Mouse (Mus musculus) c-Kit-negative CD71-positive TER-119-positive erythroid progenitor cells, embryonic 14.5 days (primary cell): ENCODE data around the gene Tecta.

Source experiments
- DNase-seq: peaks from one replicate; pipeline ENCODE4 v3.0.0-alpha.2; 2013; ENCODE audit warnings: low read depth, low spot score

The Tecta gene

DNA sequence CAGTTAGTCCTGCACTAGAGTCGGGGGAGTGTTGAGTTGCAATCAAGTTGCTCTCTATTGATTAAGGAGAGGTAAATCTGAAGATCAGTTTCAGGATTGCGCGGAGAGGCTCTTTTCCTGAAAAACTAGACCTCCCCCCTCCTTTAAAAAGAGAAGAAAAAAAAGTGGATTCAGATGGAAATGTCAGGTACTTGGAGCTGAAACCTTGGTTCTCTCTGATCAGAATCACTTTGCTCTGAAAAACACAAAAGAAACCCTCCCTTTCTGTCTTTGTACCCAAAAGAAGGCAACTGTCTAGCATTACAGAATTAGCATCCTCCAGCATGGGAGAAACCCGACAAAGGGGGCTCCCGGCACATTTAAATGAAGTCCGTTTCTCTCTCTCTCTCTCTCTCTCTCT is at the start of gene Tecta:
Tecta (minus strand) TSS at position 101 of the 400 bp plus-strand sequence.
- DNase-seq: no peak

DNA sequence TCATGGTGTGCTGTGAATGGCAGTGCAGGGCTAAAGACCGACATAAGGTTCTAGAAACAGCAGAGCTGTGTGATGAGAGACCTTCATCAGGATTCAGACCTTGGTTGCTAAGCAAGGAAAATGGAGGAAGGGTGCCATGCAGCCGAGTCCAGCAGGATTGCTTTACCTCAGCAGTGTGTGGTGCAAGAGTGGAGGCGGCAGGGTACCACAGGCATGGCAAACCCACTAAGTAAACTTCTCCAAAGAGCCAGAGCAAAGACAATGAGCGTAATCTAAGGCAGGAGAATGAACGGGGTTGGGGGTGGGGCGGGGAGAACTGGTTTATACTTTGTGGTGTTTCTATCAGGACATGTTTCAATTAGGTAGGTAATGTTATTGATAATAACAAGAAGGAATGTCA is 49.3 kb upstream of the Tecta start:
- no peak for DNase-seq

DNA sequence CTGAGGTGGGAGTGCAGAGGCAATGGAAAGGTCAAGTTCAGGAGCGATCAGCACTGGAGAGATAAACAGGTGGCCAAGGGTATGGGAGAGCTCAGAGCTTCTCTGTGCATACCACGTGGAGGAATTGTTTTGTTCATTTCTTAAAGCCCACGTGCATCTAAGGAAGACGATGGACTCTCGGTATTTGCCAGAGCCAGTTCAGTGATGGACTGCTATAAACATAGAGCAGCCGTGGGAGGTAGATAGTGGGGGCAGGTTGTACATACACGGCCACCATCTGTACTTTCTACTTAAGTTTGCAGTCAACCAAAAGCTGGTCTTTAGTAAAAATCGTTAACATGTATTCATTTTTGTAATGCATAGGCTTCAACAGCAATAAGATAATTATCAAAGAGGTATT is 42.4 kb upstream of the Tecta start:
- DNase-seq: no peak

DNA sequence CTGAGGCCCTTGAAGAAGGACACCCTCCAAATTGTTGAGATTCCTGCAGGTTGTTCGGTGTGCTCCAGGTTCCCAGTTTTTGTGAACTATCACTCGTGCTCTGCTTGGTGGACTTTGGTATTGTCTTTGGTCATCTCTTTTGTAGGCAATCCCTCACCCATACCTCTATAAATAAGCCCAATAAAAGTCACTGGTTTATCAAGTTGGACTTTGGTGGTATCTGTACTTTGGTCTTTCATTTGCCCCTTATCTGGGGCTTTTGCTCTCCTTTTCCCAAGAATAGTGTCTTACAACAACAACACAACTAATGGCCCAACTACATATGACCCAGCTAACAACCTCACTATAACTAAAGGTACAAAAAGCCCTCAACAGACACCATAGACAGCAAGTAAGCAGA is 41.5 kb upstream of the Tecta start:
- DNase-seq: no peak

DNA sequence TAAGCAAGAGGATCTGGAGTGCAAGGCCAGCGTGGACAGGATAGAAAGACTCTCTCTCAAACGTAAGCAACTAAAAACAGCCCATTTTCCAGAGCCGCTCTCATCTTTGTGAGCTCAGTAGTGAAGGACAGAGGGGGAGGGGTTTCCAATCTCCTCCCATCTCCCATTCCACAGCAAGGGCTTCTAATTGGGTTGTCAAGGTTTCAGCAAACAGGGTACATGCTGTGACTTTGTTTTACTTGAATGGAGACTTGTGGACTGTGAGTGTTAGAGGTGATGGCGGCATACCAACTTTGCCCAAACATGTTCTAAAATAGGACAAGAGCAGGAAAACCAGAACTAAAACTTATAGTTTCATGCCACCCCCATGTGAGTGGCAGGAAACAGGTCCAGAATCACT is 39.7 kb upstream of the Tecta start:
- no peak for DNase-seq

DNA sequence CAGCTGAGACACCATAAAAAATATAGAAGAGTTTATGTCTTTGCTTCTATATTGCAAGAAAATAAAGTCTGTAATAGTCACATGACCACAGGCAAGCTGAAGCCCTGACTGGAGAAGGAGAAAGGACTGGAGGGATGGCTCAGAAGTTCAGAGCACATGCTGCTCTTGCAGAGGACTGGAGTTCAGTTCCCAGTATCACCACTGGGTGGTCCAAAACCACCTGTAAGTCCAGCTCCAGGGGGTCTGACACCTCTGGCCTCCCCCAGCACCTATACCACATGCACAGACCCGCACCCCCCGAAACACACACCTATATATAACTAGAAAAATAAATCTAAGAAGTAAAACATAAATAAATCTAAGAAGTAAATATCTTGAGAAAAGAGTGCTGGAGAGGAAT is 32.4 kb upstream of the Tecta start:
- no peak for DNase-seq

DNA sequence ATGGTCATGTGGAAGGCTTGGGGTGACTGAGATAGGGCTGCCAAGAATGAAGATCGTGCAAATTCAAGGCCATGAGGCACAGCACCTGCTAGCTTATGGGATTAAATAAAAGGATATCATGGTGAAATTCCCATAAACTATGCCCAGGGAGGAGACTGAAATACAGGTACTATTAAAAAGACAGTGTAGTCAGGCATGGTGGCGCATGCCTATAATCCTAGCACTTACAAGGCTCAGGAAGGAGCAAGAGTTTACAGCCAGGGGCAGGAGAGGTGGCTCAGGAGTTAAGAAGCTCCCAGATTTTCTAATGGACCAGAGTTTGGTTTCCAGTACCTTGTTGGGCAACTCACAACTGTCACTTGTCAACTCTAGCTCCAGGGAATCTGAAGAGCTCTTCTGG is 31.9 kb upstream of the Tecta start:
- no peak for DNase-seq

DNA sequence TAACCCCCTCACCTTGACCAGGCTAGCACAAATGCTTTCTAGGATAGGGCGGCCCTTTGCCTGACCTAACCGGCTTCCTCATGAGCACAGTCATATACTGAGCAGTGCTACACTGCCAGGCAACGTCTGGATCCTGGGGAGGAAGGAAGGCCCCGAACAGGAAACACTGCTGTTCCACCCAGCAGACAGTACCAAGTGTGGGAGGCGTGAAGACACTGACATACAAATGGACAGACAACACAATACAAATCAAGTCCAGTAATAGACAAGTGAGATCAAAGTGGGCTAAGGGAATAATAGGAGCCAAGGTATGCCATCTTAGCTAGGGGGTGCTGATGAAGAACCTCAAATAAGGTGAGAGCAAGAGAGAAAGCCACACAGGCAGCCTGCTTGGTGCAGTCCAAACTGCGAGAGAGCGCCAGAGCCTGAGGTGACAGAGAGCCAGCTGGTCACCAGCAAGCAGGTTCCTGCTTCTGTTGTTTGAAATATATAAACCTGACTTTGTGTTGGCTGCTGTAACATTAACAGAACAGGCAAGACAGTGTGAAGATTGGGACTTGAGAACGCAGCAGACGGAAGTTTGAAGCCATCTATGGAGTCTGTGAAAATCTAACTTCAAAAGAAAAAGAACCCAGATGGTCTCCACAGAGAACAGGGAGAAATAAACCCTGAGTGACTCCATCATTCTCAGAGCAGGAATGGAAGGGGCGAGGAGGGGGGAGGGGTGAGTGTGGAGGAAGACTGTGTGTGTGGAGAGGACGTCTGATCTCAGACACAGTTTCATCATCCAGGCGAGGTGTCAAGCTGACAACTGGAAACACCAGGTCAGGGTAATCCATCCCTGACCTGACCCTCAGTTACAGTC is 28.6 kb upstream of the Tecta start:
- no peak for DNase-seq

DNA sequence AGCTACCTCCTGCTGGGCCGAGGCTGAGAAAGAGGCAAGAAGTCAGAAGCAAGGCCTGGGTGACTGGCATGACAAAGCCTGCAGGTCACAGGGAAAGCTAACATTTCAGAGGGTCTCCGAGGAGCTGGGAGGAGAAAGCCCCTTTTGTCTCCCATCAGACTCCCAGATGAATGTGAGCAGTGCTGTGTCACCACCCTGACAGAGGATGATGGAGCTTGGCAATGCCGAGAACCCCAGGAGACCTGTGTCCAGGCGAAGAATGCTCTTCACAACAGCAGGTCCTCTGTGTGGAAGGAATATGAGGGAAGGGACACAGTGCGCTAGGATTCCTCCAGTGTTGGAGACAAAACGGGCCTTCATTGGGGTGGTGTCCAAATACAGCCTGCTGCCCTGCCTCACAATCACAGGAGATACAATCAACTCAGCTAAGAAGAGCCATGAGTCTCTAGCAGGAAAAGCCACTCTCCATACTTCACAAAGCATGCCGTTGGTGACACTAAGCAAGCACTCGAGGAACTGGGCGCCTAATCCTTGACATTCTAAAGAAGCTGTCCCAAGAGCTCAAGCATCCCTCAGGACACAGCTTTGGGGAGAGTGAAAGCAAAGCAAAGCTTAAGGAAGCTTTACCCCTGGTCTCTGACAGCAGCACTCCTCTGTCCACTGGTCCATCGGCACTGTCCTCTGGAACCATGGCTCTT is 27.1 kb upstream of the Tecta start:
- no peak for DNase-seq

DNA sequence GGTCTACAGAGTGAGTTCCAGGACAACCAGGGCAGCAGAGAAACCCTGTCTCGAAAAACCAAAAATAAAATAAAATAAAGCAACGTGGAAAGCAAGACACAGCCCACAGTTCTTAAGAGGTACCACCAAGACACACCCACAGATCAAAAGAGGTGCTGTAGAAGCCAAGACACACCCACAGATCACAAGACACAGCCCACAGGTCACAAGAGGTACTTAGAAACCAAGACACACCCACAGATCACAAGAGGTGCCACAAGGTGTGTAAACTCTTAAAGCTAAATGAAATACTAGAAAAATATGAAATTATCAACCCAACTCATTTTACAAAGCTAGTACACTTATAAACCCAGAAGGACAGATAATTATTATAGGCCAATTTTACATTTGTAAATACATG is 23.9 kb upstream of the Tecta start:
- no peak for DNase-seq

DNA sequence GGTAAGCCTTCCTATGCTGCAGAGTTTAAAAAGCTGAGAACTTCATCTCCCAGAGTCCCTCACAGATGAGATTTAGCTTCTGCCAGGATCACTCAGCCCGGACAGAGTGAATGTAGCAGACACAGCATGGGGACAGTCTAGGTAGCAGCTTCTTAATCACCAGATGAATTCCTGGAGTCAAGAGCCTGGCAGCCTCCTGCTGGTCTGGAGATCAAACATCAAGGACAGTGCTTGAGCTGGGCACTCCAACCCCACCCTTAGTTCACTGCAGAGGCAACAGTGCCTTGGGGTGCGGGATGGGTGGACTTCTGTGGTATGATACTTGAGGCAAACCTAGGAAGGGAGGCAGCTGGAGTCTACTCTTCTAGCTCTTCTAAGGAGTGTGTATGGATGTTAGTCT is 20.0 kb upstream of the Tecta start:
- no peak for DNase-seq

DNA sequence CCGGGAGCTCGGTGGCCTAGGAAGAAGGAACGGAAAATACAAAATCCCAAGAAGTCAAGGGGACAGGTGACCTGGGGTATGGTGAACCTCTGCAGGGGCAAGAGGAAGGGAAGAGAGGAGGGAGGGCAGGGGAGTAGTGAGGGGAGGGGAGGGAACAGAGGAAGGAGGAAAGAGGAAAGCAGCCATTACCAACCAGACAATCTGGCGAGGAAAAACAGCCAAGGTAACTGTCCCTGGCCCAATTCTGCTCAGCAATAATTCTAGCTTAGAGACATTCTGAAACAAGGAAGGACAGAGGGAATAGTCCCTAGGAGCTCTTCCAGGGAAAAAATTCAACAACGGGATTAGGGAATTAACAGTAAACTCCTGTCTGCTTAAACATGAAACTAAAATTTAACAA is 19.1 kb upstream of the Tecta start:
- DNase-seq: no peak

DNA sequence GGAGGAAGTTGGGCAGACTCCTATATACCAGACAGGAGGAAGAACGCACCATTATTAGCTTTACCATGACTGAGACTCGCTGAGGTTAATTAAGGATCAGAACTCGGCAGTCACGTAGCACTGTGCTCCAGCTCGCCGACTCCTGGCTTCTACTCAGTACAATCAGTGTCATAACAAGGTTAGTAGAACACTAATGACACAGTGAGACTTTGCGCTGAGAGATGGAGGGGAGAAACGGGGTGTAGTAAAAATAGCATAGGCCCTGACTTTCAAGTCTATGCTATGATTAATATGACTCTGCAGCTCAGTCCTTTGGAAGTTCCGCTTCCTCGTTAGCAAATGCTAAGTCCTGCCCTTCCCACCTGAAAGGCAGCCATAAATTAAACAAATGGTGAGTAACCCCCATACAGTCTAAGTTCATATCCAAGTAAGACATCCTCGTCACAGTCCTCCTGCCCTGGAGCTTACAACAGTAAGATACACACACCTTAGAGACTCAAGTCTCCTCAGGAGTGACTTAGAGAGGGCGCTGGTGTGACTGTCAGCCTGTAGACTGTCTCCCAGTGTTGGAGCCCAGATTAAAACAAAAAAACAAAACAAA is 17.7 kb upstream of the Tecta start:
- no peak for DNase-seq

DNA sequence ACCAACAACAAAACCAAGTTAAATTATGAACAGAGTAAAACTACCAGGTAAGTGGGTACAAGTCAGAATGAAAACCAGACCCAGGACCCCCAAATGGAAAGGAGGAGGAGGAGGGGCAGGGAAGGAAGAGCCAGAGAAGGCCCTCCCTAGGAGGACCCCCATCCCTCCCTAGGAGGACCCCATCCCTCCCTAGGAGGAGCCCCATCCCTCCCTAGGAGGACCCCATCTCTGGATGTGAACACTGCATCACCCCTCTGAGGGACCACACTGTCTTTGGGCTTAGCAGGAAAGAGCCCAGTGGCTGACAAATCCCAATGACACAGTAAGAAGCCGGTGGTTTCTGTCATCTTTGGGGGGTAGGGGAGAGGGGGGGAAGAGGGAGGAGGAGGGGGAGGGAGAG is 15.5 kb upstream of the Tecta start:
- DNase-seq: no peak

DNA sequence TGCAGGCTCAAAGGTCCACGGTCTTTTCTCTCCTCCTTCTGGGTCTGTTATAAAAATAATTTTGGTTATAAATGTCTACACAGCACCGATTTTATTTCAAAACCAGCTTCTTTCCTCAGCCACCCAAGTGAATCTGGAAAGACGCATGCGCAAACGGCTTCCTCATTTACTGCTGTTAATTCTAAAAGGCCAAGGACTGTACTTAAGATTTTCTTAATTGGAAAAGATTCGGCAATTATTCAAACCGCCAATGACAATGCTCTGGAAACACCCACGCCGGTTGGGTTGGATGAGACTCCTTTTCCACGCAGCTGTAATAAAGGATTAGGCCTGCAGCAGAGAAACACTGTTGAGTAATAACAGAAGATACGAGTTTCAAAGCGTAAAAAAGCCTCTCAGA is 13.6 kb upstream of the Tecta start:
- DNase-seq: no peak

DNA sequence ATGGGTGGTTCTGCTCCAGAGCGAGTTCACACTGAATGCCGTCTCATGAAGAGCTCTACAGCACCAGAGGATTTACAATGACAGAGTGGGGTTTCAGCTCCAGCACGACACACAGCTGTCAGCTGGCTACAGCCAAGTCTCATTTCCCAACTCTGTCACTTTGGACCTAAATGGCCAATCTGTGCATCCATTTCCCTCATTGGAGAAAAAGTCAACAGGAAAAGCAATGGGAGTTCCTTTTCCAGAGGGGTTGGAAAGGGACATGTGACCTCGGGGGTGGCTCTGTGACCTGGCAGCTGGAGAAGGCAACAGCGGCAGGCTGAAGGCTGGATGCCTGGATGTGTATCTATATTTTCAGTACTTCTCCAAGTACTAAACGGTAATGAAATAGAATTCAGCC is 11.6 kb upstream of the Tecta start:
- DNase-seq: no peak

DNA sequence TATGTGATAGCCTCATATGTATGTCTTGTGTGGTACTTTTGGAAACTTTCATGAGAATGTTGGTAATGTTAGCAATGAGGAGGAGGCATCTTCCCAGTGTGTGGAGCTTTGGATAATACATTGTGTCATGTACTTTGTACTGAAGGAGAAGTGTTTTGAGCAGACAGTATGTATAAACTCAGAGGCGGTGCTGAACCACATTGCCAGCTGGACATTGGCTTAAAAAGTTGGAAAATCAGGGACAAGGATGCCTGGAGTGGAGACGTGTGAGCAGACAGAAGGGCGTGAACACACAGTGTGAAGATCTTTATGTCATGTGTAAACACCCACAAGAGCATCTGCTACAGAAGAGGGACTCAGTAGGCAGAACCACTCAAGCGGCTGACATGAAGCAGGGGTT is 6.0 kb upstream of the Tecta start:
- no peak for DNase-seq

DNA sequence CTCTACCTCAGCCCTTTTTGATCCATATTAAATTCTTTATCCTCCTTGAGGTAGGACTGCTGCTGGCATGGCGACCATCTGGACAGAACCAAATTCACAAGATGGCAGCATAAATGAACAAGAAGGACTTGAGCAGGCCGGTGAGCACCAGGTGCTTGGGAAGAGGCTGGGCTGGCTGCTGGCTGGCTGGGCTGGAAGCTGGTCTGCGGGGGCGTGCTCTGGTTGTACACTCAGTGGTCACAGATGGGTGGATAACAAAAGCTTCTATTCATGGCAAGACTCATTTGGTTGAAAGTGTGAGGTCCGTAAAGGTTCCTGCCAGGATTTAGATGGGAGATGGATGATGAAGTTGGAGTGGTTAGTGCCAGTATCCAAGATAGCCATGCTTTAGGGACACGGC is 1.8 kb upstream of the Tecta start:
- DNase-seq: no peak

DNA sequence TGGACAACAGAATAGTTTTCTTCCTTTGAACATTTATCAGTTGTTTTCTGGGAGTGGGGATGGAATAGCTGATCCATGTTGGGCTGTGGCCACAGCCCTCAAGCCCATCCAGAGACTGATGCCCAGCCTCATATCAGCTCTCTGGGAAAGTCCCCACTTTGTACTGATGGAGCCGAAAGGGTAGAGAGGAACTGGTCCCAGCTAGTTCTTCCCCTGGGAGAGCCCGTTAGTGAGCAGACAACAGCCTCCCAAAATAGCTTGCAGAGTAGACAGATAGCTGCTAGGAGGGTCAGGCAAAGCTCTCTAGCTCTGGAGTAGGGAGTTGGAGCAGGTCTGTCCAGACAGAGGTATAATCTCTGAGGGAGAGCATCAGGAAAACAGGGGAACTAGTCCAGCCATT is 3.6 kb downstream of the Tecta start:
- DNase-seq: no peak

DNA sequence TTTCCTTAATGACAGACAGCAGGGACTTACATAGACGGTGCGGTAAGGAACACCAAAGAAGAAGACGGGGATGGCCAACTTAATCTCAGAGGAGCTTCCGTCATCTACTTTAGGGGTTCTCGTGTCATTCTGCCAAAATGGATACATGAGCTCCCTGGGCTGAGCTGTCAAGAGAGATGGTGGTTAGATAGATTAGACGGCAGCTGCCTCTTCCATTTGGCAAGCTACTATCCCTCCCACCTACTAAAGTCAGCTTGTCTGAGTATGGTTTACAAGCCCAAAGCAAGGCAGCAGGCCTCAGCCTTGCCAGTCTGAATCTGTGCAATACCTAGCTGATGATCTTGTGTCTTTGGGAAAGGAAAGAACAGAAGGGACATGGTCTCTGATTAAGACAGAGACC is 4.8 kb downstream of the Tecta start:
- DNase-seq: no peak

DNA sequence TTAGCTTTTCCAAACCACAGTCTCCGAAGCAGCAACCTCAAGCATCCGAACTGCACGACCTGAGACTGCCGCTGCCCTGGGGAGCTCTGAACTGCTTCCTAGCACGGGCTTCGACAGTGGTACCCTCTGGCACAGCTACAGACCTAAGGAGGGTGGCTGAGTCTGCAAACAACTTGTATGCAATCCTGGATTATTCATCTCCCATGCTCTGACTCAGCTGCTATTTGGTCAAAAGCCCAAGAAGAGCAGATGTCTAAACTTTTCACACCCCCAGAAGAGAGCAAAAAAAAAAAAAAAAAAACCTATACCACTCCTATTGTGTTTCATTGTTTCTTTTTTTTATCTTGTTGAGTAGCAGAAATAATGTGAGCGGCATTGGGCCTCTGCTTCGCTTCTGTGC is 5.4 kb downstream of the Tecta start:
- DNase-seq: no peak

DNA sequence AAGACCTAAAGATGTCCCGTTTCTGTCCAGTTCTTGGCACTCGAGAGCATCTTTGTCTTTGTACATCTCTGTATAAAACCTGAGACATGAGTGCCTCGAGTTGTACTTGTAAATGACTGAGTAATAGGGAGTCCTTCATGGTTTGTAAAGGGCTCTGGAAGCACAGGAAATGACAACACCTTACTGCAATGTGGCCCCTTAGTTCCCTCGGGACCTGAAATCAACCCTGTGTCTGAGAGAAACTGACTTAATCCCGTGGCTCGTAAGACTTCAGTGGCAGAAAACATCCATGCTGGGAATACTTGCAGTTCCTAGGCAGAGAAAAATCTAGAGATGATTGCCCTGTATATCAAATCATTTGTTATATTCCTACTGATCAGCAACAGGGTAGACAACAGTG is 6.8 kb downstream of the Tecta start:
- no peak for DNase-seq

DNA sequence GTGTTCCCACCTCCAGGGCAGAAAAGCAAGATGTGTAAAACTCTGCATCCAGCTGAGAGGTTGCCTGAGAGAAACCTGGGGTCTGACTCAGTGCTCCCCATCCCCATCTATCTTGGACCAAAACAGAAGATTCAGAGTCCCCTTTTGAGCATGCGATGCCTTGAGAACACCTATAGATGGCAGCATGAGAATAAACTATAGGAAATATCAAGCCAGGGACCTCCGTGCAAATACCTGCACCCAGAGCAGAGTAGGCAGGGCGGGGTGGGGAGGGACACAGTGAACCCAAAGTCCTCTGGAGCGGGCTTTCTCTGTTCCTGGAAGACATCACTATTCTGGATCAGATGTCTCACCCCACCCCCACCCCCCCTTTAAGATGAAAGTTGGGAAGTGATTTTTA is 11.2 kb downstream of the Tecta start:
- no peak for DNase-seq
